Mouse (Mus musculus) stomach, postnatal 0 days (tissue): ENCODE measurements around the gene Cse1l.

Source experiments
- CTCF ChIP-seq: IDR thresholded peaks from 2 replicates; pipeline ENCODE4 v1.5.1; 2016; ENCODE audit warnings: antibody characterized with exemption, low read depth, mild to moderate bottlenecking, moderate library complexity
- EP300 ChIP-seq: optimal IDR thresholded peaks from 2 replicates; pipeline ENCODE3; 2016; ENCODE audit warnings: antibody characterized with exemption

- no peak for TF ChIP-seq EP300
- no peak for TF ChIP-seq CTCF
Observed at GRCm38 (mm10) chr2:166865476-166865875, 40.4 kb upstream of the Cse1l start.
